Mouse (Mus musculus): ENCODE results near the gene Vps9d1.
"Not testable (repeated sequence)": the region's sequence is repeated elsewhere in the genome, so short reads cannot be mapped to it uniquely, and the experiment has no call there.

The Vps9d1 gene

DNA sequence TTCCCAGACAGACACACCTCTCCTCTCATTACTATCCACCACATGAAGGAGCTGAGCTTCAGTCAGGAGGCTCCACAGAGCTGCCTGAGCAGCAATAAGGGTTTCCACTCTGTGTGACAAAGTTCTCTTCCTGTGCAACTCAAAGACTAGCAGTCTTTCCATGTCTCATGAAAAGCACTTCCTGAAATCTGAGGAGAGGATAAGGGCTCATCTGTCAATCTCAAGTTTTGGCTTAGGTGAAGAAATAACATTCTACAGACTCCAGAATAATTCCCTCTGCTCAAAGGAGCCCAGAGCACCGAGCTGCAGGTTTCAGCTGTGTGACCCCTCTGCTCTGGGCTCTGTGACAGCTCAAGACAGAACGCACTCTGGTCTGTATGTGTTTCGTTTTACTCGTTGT, 1.2 kb downstream of the Vps9d1 start:
- DNase-seq: no peak

DNA sequence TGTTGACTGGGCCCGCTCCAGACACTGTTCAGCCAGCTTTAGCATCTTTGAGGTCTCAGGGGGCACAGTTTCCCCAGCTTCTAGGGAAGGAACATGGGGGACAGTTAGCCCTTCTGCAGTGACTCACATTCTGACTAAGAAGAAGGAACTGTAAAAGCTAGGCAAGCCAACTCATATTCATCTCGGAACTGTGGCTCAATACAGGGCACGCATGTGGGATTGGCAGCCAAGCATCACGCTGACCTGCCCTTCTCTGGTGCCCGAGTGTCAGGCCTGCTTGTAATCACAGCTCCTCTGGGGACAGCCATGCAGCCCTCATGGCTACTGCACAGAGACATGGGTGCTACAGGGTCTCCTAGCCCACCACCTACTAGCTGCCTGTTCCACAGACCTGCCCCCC, 3.2 kb downstream of the Vps9d1 start:
- no peak for DNase-seq

DNA sequence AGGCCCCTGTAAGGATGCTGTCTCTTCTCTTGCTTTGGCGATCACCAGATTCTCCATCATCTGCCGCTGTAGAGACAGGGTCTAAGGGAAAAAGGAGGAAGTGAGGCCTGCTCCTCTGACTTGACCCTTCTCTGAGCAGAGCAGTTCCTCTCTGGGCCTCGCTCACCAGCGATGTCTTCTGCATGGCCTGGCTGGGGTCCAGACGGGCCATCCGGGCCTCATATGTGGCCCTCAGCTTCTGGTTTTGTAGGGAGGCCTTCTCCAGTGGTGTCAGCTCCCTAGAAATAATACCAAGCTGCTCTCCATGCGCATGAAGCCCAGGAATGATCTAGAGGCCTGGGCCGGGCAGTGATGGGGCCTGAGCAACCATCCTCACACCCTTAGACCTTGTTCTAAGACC, 5.6 kb downstream of the Vps9d1 start:
- DNase-seq: no peak

DNA sequence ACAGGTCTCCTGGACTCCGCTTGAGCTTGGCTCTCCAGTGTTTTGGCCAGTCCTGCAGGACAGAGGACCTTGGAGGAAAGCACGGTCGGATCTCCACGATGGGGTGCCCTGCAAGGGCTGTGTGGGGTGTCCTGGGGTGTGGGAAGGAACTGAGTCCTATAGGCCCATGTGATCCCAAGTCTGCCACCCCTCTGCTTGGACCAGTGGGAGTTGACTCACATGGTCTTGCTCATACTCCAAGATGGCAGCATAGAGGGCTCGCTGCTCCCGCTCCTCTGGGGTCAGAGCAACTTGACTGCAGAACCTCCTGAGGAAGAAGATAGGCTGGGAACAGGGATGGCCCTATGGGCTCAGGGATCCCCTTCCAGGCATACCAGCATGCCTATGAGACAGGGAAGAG, 6.4 kb downstream of the Vps9d1 start:
- no peak for DNase-seq

DNA sequence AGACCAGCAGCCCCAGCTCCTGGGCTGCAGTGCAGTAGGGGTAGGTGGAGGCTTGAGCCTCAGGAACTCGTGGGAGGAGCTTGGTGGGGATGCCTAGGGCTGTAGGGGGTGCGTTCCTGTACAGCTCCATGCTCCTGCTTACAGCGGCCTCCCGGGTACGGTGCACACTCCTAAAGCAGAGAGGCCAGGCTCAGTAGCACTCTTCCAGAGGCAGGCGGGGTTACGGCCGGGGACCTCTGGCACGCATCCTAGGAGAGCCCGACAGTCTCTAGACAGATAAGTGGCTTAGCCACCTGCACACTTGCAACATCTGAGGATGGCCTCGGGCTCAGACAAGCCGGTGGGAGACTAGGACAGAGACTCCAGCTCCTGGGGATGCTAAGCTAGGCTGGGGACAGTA, 8.6 kb downstream of the Vps9d1 start:
- DNase-seq: no peak

DNA sequence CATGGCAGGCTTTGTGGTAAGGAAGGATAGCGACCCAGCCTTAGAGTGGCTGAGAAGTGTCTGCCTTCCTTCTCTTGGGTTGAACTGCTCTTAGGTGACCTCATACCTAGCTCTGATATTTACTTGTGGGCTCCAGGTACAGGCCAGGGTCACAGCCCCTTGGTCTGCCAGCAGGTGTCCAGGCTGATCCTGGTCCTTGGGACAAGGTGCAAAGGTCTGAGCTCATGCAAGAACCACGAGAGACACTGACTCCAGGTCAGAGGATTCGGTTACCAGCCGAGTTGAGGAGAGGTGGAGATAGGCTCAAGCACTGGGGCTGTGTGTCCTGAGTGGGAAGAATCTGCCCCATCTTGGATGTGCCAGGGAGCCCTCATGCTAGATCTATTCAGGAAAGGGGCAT, 9.8 kb downstream of the Vps9d1 start:
- DNase-seq: no peak

DNA sequence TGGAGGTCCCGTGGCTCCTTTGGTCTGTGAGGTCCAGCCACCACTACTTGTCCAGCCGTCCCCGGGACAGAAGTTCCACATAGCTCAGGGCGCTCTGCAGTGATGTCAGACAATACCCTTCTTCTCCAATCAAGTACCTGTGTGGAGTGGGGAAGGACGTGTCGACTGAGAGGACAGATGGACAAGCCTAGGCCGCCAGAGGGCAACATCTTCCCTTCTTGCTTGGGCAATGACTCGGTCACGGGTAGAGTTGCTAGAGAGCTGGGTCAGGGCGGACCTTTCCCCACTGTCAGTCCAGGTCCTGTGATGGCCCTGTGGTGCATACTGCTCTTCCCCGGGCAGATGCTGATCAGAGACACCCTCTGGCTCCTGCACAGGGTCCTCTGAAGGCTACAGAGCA, 11.1 kb downstream of the Vps9d1 start:
- DNase-seq: no peak

DNA sequence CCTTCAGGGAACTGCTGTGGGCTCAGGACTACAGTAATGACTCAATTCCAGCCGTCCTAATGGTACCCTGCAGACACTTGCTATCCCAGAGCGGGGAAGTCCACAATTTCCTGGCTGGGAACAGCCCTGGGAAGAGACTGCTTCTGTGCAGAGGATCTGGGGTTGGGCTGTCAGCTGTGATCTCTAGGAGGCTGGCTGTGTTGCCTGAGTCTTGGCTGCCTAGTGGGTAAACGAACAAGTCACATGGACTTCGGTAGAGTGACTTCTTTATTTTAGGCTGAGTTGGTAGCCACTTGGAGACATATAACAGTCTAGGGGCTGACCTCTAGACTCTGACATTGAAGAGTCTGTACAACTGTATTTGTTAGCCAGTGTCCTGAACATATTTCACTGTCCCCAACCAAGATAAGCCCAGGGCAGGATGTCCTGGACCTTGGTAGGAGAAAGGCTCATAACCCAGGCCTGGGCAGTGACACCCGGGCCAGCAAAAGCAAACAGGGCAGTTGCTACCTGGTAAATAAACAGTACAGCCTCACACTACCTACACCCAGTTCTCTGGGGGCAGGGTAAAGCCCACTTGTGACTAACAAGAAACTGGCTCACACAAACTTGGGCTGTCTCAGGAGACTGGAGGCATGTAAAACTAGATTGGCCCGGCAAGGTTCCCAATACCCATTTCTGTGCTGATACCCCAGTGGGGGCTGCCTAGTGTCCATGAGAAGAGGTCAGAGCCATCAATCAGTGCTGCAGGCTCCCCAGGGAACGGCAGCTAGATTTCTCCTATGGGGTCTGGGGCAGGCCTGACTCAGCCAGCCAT, 11.8 kb downstream of the Vps9d1 start:
- DNase-seq: no peak

DNA sequence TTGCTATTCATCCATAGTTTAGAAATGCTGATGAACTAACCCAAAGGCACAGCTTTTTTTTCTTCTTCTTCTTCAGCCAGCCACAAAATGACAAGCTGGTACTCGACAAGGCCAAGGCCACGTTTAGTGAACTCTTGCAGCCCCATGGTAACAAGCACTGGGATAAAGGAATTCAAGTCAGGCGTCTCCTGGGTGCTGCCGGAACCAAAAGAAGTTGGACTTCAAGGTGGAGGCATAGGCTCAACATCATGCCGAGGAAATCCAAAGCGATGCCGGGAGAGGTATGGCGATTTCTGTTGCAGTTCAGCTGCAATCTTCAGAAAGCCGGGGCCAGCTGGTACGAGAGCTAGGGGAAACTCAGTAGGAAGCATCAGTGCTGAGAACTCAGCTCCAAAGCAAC, 14.8 kb downstream of the Vps9d1 start:
- no peak for DNase-seq

DNA sequence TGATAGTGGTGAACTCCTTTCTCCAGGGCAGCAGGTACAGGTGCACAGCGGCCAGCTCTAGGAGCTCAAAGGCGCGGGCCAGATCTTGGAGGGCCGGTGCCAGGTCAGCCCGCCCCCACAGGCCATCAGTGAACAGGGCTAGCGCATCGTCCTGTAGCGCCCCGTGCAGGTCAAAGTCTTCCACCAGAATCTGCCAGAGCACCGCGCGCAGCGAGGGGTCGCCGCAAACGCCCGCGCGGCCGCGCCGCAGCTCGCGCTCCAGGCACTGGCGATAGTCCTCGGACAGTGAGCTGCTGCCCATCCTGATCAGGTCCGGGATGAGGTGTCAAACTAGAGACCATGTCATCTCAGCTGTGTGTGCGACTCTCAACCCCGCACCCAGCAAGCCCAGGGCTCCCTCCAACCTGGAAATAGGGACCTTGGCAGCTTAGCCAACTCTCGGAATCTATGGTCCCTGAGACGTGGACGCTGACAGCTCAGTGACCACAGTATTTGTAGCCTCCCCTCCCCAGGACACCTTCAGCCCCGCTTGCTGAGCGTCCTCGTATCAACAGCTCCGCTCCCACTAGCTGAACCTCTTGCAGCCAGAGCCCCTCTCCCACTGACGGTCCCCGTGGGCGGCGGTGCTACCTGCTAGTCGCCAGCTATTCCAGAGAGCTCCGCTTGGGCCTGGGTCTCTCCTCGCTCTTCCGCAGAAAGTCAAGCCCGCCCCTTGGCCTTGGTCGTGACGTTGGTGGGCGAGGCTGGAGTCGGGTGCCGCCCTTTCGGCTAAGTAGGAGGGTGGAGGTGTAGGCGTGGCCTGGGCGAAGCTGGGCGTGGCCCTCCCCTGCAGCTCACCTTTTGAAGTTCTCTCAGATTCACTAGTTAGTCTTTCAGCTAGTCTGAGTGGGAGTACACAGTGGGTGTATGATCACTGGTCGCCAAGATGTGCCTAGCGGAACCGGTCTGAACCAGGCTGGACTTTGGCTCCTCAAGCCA, 18.3 kb downstream of the Vps9d1 start, which contains the start of gene Spata2l:
Spata2l (minus strand) TSS at position 714 of the 978 bp plus-strand sequence.
- DNase-seq: peak; percentile 90 to 91

DNA sequence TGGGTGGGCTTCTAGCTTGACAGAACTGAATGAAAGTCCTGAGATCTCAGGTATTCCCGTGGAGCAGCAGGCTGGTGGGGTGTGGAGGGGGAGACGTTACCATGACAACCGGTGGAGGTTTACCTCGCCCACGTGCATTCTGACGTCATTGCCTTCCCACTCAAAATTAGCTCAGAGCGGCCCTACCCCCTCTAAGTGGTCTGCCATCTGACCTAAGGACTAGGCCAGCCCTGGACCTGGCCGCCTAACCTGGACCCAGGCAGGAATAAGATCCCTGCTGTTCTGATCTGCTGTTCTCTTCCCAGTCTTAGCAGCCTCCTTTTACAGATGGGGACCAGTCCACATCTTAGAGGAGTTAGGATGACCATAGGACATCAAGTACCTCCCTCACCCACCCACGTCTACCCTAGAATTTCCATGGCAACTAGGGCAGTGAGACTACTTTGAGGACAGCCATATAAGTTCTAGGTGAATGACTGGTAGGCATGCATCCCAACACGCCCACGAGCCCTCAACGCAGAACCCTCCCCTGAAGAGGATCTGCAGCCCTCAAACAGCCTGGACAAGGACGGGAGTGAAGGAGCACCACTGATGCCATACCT, 19.1 kb downstream of the Vps9d1 start:
- peak in 1 of 2 experiments; percentile 22 for DNase-seq

DNA sequence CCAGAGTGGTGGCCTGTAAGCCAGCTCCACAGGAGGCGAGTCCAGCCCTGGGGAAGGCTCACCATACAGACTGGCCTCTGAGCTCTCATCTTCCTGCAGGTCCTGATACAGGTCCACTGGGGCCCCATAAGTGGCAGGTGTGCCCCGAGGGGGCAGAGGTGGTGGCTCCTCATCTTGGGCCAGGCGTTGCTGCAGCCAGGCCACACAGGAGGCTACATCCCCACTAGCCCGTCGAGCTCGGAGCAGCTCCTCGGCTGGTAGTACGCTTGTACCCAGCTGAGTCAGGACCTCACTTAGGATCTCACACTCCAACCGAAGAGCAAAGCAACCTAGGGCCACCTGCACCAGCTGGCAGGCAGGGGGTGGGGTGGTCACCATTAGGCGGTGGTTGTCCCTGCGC, 20.4 kb downstream of the Vps9d1 start:
- no peak for DNase-seq

DNA sequence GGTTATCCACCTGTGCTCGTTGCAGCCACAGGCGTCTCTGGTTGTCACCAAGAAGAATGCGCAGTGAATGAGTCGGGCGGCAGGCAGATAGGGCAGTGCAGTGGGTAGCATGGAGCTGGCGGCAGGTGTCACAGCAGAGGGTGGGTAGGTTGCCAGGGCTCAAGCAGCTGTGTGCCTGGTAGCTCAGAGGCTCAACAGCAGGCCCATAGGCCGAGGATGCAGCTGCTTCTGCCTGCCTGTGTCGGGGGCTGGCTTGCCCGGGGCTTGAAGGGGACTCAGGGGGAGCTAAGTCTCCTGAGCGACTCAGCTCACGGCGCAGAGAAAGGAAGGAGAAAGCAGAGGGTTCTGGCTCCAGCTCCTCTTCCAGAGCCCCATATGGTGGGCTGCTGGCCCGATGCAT, 20.8 kb downstream of the Vps9d1 start:
- DNase-seq: no peak

DNA sequence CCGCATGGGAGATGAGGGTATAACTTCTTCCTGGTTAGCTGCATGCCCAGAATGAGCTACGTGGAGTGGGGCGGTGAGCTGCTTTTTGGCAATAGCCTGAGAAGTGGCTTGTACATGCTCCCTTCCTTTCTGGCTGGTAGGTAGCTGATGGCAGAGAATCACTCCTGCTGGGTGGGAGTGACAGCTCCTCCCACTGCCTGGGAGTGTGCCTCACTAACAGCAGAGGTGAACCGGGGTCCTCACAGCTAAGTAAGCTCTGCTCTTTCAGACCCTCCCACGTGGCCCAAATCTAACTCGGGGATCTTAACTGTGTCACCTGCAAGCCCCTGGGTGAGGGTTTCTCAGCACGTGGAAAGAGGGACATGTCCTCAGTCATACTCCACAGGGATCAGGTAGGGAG, 21.6 kb downstream of the Vps9d1 start:
- DNase-seq: no peak

DNA sequence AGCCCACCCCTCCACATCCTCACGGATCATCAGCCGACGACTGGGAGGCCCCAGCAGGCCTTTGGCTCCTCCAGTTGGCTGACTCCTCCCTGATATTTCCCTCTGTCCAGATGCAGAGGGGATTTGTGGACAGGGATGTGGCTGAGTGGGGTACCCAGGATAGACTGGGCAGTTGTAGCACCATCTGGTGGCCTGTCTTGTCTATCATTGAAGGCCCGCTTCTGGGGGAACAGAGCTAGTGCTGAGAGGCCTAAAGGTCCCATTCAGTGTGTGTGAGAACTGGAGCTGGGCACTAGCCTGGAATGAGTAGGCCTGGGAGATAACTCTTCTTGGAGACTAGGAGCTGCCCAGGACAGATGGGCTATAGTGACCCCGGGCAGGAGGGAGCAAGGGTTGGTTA, 22.4 kb downstream of the Vps9d1 start:
- DNase-seq: no peak

DNA sequence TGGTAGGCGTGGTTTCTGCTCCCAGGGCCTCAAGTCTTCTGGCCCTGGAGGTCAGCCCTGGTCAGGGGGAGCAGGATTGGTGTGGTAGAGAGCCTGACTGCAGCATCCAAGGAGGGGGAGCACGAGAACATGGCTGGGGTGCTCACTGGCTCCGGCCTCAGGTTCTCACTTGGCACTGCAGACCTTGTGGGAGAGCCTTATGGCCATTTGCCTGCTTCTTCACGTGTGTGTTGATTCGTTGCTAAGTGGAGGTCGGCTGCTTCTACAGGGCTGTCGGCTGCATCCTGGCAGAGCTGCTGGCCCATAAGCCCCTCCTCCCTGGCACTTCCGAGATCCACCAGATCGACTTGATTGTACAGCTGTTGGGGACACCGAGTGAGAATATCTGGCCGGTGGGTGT, 23.8 kb downstream of the Vps9d1 start:
- DNase-seq: not testable (repeated sequence)

DNA sequence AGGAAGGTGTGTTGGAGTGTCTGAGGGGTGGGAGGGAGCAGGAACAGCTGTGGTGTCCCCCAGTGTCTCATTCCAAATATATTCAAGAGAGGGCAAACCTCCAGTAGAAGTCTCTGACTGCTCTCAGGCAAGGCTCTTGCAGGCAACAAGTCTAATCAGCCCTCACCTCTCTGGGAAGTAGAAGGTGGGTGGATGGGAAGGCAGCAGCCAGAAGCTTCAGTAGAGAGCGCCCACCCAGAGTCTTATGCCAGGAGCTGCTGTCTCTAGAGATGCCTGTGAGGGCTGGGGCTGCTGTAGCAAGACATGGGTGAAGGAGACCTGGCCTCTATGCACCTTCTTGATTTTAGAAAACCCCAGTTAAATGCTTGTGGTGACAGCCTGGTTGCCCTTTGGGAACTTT, 25.7 kb downstream of the Vps9d1 start:
- no peak for DNase-seq

DNA sequence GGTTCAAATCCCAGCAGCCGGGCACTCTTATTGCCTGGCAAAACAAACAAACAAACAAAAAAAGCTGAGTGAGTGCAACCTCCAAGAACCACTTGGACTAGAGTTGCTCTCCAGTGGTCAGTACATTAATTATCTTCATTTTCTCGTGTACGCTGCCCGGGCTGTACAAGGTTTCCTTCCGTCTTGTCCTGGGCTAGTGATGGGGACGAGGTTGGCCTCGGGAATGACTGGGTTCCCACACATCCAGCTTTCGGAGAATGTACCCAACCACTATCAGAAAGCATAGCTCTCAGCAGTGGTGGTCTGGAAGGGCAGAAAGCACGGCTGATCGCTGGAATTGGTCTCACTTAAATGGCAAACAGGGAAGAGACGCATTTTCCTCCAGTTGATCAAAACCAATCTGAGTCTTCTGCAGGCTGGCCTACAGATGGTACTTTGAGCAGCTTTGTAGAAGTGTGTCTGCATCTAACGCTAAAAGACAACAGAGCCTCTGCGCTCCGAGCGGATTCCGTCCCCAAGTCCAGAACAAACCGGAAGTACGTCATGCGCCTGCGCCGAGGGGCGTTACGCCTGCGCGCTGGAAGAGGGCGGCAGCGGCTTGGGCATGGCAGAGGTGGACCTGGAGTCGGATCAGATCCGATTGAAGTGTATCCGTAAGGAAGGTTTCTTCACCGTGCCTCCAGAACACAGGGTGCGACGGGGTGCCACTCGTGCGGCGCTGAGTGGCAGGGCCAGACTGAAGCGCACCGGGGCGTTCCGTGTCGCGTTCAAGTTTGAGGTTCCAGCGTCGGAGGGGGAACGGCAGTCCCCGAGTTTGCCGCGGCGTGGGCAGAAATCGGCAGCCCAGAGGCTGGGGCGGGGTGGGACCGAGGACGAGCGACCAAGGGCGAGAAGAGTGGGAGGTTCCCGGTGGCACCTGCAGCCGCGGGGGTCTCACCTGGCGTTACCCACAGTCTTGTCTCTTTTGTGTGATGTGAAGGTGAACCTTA, 29.6 kb downstream of the Vps9d1 start, which contains the start of gene Cdk10:
Cdk10 (plus strand) TSS at position 565 of the 989 bp plus-strand sequence.
- peak; percentile 79 to 83 for DNase-seq

DNA sequence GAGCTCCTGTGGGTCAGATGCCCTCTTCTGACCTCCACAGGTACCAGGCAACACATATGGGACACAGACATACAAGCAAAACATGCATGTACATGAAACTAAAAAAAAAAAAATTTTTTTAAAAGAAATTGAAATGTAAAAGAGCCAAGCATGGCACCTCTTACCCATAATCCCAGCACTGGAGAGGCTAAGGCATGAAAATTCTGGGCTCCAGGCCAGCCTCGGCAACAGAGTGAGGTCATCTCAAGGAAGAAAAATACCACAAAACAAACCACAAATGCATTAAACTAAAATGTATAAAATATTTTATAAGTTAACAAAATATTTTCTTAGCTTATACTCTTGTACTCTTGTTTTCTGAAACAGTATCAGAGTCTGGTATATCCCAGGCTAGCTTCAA, 33.2 kb downstream of the Vps9d1 start:
- DNase-seq: no peak

DNA sequence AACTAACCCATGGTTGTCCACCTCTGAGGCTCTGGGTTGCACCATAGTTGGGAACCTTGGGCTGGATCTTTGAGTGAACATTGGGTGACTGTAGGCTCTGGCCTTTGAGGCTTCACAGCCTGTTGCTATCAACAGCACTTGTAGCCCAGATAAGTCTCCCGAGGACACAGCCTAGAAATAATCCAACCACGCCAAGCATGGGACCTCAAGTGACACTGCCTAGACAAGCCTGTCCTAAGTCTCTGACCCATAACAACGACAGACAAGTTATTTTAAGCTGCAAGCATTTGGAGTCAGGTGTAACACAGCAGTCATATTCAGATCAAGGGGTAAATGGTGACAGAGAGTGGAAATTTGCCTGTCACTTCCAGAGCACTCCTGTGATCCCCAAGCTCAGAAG, 38.7 kb downstream of the Vps9d1 start:
- DNase-seq: no peak

DNA sequence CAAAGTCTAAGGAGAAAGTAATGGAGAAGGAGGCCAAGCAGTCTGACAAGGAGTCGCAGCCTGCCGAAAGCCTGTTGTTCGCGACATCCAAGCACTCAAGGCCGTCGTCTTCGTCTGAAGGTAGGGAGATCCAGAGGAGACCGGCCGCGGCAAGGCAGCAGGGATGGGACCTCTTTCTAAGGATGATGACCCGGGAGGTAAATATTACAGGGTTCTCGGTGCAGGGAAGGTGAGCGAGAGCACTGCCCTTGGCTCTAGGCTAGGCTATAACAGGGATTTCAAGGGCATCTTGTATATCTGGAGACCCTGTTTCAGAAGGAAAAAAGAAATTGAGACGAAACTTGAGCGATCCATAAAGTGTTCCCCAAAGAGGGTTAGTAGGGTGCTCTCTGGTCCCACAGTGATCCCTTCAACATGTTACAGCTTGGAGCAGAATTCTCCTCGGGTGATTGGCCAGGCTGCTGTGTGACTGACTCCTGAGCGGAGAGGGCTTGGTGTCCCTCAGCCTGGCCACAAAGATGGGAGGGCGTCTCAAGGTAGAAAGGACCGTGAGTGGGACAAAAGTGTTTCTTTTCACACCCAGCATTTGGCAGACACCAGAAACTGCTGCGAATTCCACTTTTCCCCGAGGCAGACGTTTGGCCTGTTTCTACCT, 40.9 kb downstream of the Vps9d1 start:
- DNase-seq: no peak
